Mouse (Mus musculus): Measurements from ENCODE around the gene Olfr715. TPM values are rescaled to one million over a fixed set of nuclear protein-coding genes. Genes with fewer than 3 reads are reported as not detected.
"Not testable (repeated sequence)": the region's sequence is repeated elsewhere in the genome, so short reads cannot be mapped to it uniquely, and the experiment has no call there.

The Olfr715 gene
- total RNA-seq (2021), result not detected
- long read RNA-seq, experiment 1, result 0 reads
- long read RNA-seq, experiment 2, result 0 reads

DNA sequence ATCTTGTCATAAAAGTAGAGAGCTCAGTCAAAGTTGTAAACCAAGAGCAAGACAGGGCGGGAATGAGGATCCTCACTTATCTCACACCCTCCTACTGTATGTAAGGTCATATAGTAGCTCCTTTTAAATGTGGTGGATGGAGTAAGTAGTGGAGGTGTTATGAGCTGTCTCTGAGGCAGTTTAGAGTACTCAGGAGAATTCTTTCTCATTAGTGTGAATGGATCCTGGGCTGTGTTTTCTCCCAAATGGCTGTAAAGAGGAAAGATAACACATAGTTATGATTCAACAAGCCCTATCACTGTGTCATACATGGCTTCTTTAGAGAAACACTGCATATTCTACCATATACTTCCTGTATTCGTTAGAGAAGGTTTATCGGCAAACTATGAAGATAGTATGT, at the start of gene Olfr715:
Gene Olfr715, minus strand, starts transcription at position 101 of the 400 bp plus-strand sequence.
- not testable (repeated sequence) for DNase-seq

DNA sequence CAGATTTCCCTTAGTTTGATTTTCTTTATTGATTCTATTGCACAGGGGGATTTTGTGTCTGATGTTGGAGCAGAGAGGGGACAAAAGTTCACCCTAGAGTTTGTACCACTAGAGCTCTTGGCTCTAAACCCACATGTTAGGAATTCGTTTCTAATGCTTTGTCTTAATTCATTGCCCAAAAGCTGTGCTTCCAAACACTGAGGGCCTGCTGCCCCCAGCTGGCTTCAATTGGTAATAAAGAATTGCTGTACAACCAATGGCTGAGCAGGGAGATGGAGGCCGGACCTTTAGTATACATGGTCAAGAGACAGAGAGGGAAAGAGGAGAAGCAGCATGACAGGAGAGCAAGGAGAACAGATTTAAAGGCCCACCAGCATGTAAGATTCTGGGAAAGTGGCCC, 49.5 kb upstream of the Olfr715 start:
- DNase-seq, result no peak

DNA sequence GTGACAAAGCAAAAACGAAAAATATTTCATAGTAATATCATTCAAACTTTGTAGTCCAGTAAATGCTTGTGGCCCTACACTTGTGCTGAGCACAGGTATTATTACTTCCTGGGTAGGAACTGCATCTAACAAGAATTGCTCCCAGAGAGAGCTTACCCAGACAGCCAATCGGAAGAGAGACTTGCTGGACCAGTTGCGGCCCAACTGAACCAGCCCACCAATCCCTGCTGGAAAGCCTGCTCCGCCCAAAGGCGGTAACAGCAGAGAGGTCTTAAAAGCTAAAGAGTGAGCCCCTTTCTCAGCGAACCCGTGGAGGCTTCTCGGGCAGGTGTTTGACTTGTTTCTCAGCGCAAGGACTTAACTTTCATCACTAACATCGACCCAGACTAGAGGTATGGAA, 35.8 kb upstream of the Olfr715 start, which contains the start of gene Nlrp14:
Gene Nlrp14, plus strand, starts transcription at position 301 of the 400 bp plus-strand sequence.
- DNase-seq, result no peak

DNA sequence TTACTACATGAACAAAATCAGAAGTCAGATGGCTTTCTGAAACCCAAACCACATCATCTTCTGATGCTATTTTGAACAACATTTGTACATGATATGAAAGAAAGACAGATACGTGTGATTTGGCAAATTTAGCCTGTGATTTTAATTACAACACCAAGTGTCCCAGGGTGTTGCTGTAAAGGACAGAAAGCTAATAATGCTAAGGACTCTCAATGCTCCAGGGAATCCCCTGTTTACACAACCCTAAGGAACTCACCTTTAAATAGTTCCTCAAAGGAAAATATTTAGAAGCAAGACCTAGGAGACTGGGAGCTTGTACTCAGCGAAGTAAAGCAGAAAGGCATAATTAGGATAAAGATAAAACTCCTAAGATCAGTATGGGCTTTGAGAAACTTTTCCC, 7.1 kb upstream of the Olfr715 start, which contains the start of gene Olfr716:
Gene Olfr716, plus strand, starts transcription at position 301 of the 400 bp plus-strand sequence.
- not testable (repeated sequence) for DNase-seq

DNA sequence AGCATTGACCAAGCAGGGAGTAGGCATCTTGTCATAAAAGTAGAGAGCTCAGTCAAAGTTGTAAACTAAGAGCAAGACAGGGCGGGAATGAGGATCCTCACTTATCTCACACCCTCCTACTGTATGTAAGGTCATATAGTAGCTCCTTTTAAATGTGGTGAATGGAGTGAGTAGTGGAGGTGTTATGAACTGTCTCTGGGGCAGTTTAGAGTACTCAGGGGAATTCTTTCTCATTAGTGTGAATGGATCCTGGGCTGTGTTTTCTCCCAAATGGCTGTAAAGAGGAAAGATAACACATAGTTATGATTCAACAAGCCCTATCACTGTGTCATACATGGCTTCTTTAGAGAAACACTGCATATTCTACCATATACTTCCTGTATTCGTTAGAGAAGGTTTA, 20.6 kb downstream of the Olfr715 start, which contains the start of gene Olfr715b:
Gene Olfr715b, minus strand, starts transcription at position 101 of the 400 bp plus-strand sequence.
- not testable (repeated sequence) for DNase-seq

DNA sequence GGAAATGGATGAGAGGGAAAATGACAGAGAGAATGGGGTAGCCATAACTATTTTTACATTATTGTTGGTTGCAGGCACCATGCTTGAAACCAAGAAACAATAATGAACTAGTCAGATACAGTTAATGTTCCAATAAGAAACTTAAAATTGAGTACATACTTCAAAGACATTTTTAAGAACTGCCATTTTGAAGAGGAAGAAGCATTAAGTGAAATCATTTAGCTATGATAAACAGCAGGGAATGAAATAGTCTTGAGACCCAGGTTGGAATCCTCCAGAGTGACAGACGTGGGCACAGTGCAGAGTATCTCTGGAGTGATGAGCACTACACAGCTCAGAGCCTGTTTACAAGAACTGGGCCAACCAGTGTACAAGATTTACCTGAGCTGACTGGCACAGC, 38.0 kb downstream of the Olfr715 start, which contains the start of gene Olfr17:
Gene Olfr17, plus strand, starts transcription at position 301 of the 400 bp plus-strand sequence.
- no peak for DNase-seq

Other genes with a start within 250 kb of the Olfr715 start
- not detected for gene Olfr706, start 242.9 kb downstream of the Olfr715 start, total RNA-seq (2021)
- not detected for gene Olfr707, start 229.8 kb downstream of the Olfr715 start, total RNA-seq (2021)
- gene Olfr1532-ps1, start 223.1 kb downstream of the Olfr715 start, total RNA-seq (2021), result not detected
- gene Olfr709-ps1, start 198.9 kb downstream of the Olfr715 start, total RNA-seq (2021), result under 1 TPM in 1 of 2 experiments, not detected in 1; 0.07 TPM
- not detected for gene Olfr710, start 182.8 kb downstream of the Olfr715 start, total RNA-seq (2021)
- gene Olfr6, start 167.1 kb downstream of the Olfr715 start, total RNA-seq (2021), result not detected
- not detected for gene Olfr711, start 155.6 kb downstream of the Olfr715 start, total RNA-seq (2021)
- not detected for gene Olfr2, start 125.0 kb downstream of the Olfr715 start, total RNA-seq (2021)
- gene Olfr713, start 99.9 kb downstream of the Olfr715 start, total RNA-seq (2021), result not detected
- not detected for gene Olfr714, start 60.1 kb downstream of the Olfr715 start, total RNA-seq (2021)
- gene Olfr17, start 37.9 kb downstream of the Olfr715 start, total RNA-seq (2021), result not detected
- not detected for gene Olfr715b, start 20.7 kb downstream of the Olfr715 start, total RNA-seq (2021)
- gene Olfr716, start 7.2 kb upstream of the Olfr715 start, total RNA-seq (2021), result not detected
- gene Nlrp14, start 35.9 kb upstream of the Olfr715 start, total RNA-seq (2021), result not detected
- gene Rbmxl2, start 78.4 kb upstream of the Olfr715 start, total RNA-seq (2021), result not detected
- 1 to 10 TPM; 2.1 to 3.0 TPM for gene Syt9, start 239.6 kb upstream of the Olfr715 start, total RNA-seq (2021)

Measured in adrenal gland, postnatal 36 days (tissue).